Mouse (Mus musculus) lung, postnatal 0 days (tissue): ENCODE results near the gene Sap30l. TPM values are rescaled to one million over a fixed set of nuclear protein-coding genes. Genes with fewer than 3 reads are reported as not detected.

Source experiments
- ATAC-seq: fragments of 200-750 bp; cut with Nextera tagmentation; 2 replicates; pipeline ENCODE4 v1.8.0; 2017; ENCODE audit warnings: moderate library complexity
- DNase-seq: peaks from one replicate; pipeline ENCODE4 v3.0.0-alpha.2; 2016; ENCODE audit warnings: low spot score
- H3K27ac ChIP-seq: fragments of 300-500 bp; sonication (generic); 2 replicates; pipeline ENCODE4 v1.5.1; 2014; ENCODE audit warnings: antibody characterized with exemption, mild to moderate bottlenecking, low read length, mixed read lengths
- H3K27me3 ChIP-seq: fragments of 300-500 bp; sonication (generic); replicated peaks from 2 replicates; pipeline ENCODE4 v1.6.1; 2014; ENCODE audit warnings: low read length, mixed read lengths; ENCODE audit not compliant: insufficient read depth
- H3K36me3 ChIP-seq: fragments of 300-500 bp; sonication (generic); 2 replicates; pipeline ENCODE4 v1.6.1; 2014; ENCODE audit warnings: low read length, mixed read lengths; ENCODE audit not compliant: insufficient read depth
- H3K4me1 ChIP-seq: fragments of 300-500 bp; sonication (generic); 2 replicates; pipeline ENCODE4 v1.6.1; 2014; ENCODE audit warnings: antibody characterized with exemption, low read depth, low read length, mixed read lengths; ENCODE audit not compliant: insufficient read depth
- H3K4me2 ChIP-seq: fragments of 300-500 bp; sonication (generic); replicated peaks from 2 replicates; pipeline ENCODE4 v1.6.1; 2014; ENCODE audit warnings: low read depth, mild to moderate bottlenecking, low read length, moderate library complexity, mixed read lengths
- H3K4me3 ChIP-seq: fragments of 300-500 bp; sonication (generic); 2 replicates; pipeline ENCODE4 v1.5.1; 2014; ENCODE audit warnings: low read depth, low read length
- H3K9ac ChIP-seq: fragments of 300-500 bp; sonication (generic); replicated peaks from 2 replicates; pipeline ENCODE4 v1.6.1; 2014; ENCODE audit warnings: low read depth, mild to moderate bottlenecking
- H3K9me3 ChIP-seq: fragments of 300-500 bp; sonication (generic); 2 replicates; pipeline ENCODE4 v1.6.1; 2016; ENCODE audit warnings: low read length, mixed read lengths
- CTCF ChIP-seq: IDR thresholded peaks from 2 replicates; pipeline ENCODE4 v1.5.1; 2016; ENCODE audit warnings: antibody characterized with exemption, mild to moderate bottlenecking
- EP300 ChIP-seq: IDR thresholded peaks from 2 replicates; pipeline ENCODE4 v1.6.1; 2016; ENCODE audit warnings: antibody characterized with exemption, mild to moderate bottlenecking, control low read depth
- WGBS: fragments of 180-500 bp; shearing (Covaris S2); extraction: QIAGEN DNeasy Blood & Tissue Kit; methylation state at CpG from one replicate; pipeline ENCODE4 v1.1.7; 2014; 5-methylcytosine and 5-hydroxymethylcytosine counted together
- polyA plus RNA-seq: library from polyadenylated mRNA; unstranded; fragments of >200 nt; fragmentation: Nextera tagmentation; extraction: Ambion mirVana; gene quantifications from 2 replicates; pipeline ENCODE4 v1.2.1, GENCODE M21; 2015

The Sap30l gene
- polyA plus RNA-seq, 1 experiment from 2014 or later: 16.7 TPM

DNA sequence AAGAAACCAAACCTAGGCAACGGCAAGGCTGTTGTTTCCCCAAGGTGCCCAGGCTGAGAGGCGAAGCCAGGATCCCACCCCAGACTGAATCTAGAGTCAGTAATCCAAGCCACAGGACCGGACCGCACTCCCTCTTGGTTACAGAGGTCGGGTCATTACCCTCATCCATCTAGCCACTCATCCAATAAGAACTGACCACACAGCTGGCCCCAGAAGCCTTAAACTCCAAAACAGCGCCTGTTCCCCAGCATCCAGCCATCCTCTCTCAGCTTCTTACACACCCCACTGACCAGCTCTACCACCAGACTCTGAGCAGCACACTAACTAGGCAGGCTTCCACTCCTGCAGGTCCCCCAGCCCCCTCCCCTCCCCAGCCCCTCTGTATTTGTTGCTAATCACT, 6.4 kb upstream of the Sap30l start:
- no peaks in the 10 kb centered on the region for H3K4me1 ChIP-seq
- no peaks in the 10 kb centered on the region for H3K36me3 ChIP-seq
- no peak overlapping the region for H3K9ac ChIP-seq
- ATAC-seq (no peak), DNase-seq (no peak)
- H3K4me3 ChIP-seq: no peak overlapping the region
- no peak overlapping the region for H3K4me2 ChIP-seq
- H3K9me3 ChIP-seq: no peaks in the 10 kb centered on the region
- 43% methylated on average over 6 of the region's 6 CpGs for WGBS
- TF ChIP-seq CTCF (no peak), EP300 (no peak)
- no peaks in the 10 kb centered on the region for H3K27me3 ChIP-seq
- H3K27ac ChIP-seq: no peak overlapping the region

DNA sequence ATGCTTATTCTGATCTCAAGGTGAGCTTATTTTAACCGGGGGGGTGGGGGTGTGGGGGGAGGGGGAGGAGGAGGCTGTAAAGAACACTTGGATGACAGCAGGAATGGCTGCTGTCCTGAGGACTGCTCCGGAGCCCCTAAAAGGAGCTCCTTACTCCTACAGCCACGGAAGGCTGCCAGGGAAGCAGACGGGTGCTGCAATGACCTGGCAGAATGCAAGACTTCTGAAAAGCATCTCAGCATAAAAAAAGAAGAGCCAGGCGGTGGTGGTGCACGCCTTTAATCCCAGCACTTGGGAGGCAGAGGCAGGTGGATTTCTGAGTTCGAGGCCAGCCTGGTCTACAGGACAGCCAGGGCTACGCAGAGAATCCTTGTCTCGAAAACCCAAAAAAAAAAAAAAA, 3.6 kb upstream of the Sap30l start:
- no peaks in the 10 kb centered on the region for H3K9me3 ChIP-seq
- TF ChIP-seq EP300: no peak
- TF ChIP-seq CTCF: no peak
- WGBS: 83% methylated on average over 9 of the region's 9 CpGs
- H3K9ac ChIP-seq: no peak overlapping the region
- H3K4me1 ChIP-seq: peaks cover 10% of the 10 kb centered on the region
- DNase-seq (no peak), ATAC-seq (no peak)
- no peaks in the 10 kb centered on the region for H3K36me3 ChIP-seq
- H3K4me3 ChIP-seq: no peak overlapping the region
- H3K27ac ChIP-seq: no peak overlapping the region
- H3K4me2 ChIP-seq: no peak overlapping the region
- H3K27me3 ChIP-seq: no peaks in the 10 kb centered on the region

DNA sequence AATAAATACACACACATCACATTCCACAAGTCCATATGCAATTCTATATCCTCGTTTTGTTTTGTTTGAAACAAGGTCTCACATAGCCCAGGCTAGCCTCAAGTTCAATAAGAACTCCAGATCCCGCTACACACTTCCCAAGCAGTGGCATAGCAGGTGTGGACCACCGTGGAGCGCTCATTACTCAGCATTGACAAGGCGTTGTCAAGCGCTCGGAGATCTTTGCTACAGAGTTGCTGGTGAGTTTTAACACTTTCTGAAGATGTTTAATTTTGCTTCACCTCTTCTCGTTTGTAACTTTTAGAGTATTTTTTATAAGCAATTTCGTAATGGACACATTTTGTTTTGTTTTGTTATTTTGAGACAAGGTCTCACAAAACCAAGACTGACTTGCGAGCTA, 2.0 kb upstream of the Sap30l start:
- Histone ChIP-seq H3K9me3 (no peaks in the 10 kb centered on the region), H3K4me3 (no peak overlapping the region), H3K4me2 (no peak overlapping the region), H3K4me1 (peaks cover 12% of the 10 kb centered on the region), H3K27me3 (no peaks in the 10 kb centered on the region), H3K36me3 (no peaks in the 10 kb centered on the region), H3K9ac (no peak overlapping the region), H3K27ac (no peak overlapping the region)
- DNase-seq (no peak), ATAC-seq (no peak)
- no peak for TF ChIP-seq CTCF
- TF ChIP-seq EP300: no peak
- WGBS: 72% methylated on average over 10 of the region's 10 CpGs

DNA sequence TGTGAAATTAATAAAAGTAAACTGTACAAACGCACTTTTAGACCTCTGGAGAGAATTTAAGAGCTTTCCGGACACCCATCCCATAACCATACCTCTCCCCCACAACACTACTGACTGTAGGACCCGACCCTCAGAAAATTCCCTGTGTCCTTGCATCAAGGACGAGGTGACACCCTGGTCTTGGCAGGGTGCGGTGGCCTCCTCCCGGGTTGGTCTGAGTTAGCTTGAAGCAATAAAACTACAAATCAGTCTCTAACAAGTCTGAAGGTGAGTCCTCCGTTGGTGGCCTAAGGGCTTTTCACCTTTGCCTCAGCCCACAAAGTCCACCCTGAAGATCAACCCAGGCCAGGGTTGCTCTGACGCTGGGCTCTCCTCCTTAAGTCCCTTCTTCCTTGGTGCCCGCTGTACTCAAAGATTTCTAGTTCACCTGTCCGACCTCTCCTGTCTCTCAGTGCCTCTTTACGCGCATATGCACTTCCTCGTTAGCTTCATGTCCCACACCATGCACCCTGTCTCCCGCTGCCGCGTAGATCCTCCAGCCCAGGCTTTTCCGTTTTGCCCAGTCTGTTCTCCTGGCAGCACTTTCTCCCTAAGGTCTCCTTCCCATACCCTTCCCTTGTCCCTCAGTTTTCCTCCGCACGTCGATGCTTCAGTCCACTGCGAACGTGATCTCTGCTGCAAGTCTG, 1.0 kb upstream of the Sap30l start:
- peak; percentile 33 for DNase-seq
- H3K4me1 ChIP-seq: peaks cover 12% of the 10 kb centered on the region
- WGBS: 15% methylated on average over 22 of the region's 22 CpGs

DNA sequence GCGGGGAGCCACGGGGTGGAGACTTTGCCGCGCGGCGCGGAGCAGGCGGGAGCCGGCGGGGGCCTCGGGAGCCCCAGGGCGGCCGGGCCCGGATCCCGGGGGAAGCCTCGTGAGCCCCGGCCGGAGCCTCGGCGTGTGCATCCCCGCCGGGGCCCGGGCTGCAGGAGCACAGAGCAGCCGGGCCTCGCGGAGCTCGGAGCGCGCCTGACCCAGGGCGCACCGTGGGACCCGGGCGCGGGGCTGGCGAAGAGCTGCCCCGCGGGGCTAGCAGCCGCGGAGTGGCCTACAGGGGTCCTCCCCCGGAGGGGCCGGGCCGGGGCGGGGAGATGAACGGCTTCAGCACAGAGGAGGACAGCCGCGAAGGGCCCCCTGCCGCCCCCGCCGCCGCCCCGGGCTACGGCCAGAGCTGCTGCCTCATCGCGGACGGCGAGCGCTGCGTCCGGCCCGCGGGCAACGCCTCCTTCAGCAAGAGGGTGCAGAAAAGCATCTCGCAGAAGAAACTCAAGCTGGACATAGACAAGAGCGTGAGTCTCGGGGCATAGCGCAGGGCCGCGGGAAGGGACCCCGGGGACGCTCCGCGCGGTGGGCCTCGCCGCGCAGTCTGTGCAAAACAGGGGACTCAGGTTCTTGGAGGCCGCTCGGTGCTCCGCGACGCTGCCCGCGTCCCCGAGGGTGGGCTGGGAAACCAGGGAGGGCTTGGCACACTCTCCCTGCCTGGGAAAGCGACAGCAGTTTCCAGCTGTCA, 501 bp downstream of the Sap30l start:
- Histone ChIP-seq H3K4me2 (peak overlapping the region; percentile 83), H3K27me3 (no peaks in the 10 kb centered on the region), H3K27ac (peak overlapping the region; percentile 75), H3K9ac (peak overlapping the region; percentile 53), H3K4me1 (peaks cover 12% of the 10 kb centered on the region), H3K4me3 (peak overlapping the region; percentile 72), H3K9me3 (no peaks in the 10 kb centered on the region), H3K36me3 (peaks cover 6% of the 10 kb centered on the region; the same call in 1 of the 2 replicates)
- WGBS: 1% methylated on average over 48 of the region's 85 CpGs
- DNase-seq (peak; percentile 56), ATAC-seq (peak; percentile 50)
- no peak for TF ChIP-seq CTCF
- no peak for TF ChIP-seq EP300

More for the DNA sequence above, 1.0 kb upstream of the Sap30l start:
- H3K27me3 ChIP-seq: no peaks in the 10 kb centered on the region
- ATAC-seq: no peak
- H3K9me3 ChIP-seq: no peaks in the 10 kb centered on the region
- peak overlapping the region; percentile 75 for H3K27ac ChIP-seq
- H3K4me3 ChIP-seq: peak overlapping the region; percentile 72
- peak overlapping the region; percentile 46 for H3K9ac ChIP-seq
- TF ChIP-seq EP300 (no peak), CTCF (no peak)
- peak overlapping the region; percentile 83 for H3K4me2 ChIP-seq
- no peaks in the 10 kb centered on the region for H3K36me3 ChIP-seq

DNA sequence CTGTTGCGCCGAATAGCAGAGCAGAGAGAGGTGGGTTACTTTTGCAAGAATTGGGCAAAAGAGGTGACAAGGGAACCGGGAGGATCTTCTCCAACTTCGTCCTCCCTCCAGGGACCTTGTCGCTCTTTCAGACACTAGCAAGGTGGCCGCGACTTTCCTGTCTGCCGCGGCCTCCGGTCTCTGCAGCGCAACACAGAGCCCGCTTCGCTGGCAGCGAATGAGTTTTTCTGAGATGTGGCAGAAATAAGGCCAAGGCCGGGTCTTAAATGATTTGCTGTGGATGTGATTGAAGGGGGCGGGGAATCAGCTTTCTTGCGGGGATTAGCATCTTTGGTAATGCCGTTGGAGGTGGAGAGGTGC, 1.1 kb downstream of the Sap30l start:
- peak overlapping the region; percentile 72 for H3K4me3 ChIP-seq
- peak overlapping the region; percentile 75; the same call in 1 of the 2 replicates for H3K27ac ChIP-seq
- H3K27me3 ChIP-seq: no peaks in the 10 kb centered on the region
- DNase-seq (no peak), ATAC-seq (no peak)
- H3K4me2 ChIP-seq: peak overlapping the region; percentile 83
- TF ChIP-seq CTCF (no peak), EP300 (no peak)
- H3K36me3 ChIP-seq: peaks cover 6% of the 10 kb centered on the region; the same call in 1 of the 2 replicates
- no peaks in the 10 kb centered on the region for H3K9me3 ChIP-seq
- H3K4me1 ChIP-seq: peaks cover 12% of the 10 kb centered on the region
- 1% methylated on average over 18 of the region's 18 CpGs for WGBS
- peak overlapping the region; percentile 53 for H3K9ac ChIP-seq
